Mouse (Mus musculus) MEL (cell line): Measurements from ENCODE around the gene Nmrk1.

ENCODE experiments used
- CTCF ChIP-seq, 3 experiments: IDR thresholded peaks in 2 of 3; conservative IDR thresholded peaks in 1 of 3; 2 replicates each; pipeline ENCODE4 v1.5.1; 2011 to 2012; ENCODE audit warnings: low read length in 3 of 3, low read depth in 2 of 3, mild to moderate bottlenecking in 2 of 3, improper control_type of control experiment in 1 of 3, inconsistent platforms in 1 of 3, mixed read lengths in 1 of 3, moderate library complexity in 1 of 3; ENCODE audit not compliant: control insufficient read depth in 1 of 3, insufficient read depth in 1 of 3, poor library complexity in 1 of 3, severe bottlenecking in 1 of 3
- EP300 ChIP-seq, 2 experiments: IDR thresholded peaks; 2 replicates each; pipeline ENCODE4 v1.6.1; 2011; ENCODE audit warnings: improper control_type of control experiment in 2 of 2, low read length in 2 of 2, low read depth in 1 of 2, mild to moderate bottlenecking in 1 of 2
- MAZ ChIP-seq: IDR thresholded peaks from 2 replicates; pipeline ENCODE4 v1.6.1; 2012; ENCODE audit warnings: low read depth, mild to moderate bottlenecking, inconsistent platforms, low read length, improper control_type of control experiment
- POLR2A ChIP-seq, 2 experiments: IDR thresholded peaks; 2 replicates each; pipeline ENCODE4 v1.6.1; 2011 to 2012; ENCODE audit warnings: low read length in 2 of 2, mild to moderate bottlenecking in 2 of 2, control low read depth in 1 of 2, improper control_type of control experiment in 1 of 2, low read depth in 1 of 2, moderate library complexity in 1 of 2; ENCODE audit not compliant: control insufficient read depth in 1 of 2, insufficient read depth in 1 of 2, poor library complexity in 1 of 2
- POLR2AphosphoS2 ChIP-seq: IDR thresholded peaks from 2 replicates; pipeline ENCODE4 v1.6.1; 2011; ENCODE audit warnings: low read length, improper control_type of control experiment
- RCOR1 ChIP-seq: IDR thresholded peaks from 2 replicates; pipeline ENCODE4 v1.6.1; 2012; ENCODE audit warnings: low read depth, mild to moderate bottlenecking, inconsistent platforms, low read length, improper control_type of control experiment
- SMC3 ChIP-seq: IDR thresholded peaks from 2 replicates; pipeline ENCODE4 v1.6.1; 2011; ENCODE audit warnings: low read depth, low read length, improper control_type of control experiment
- USF1 ChIP-seq: IDR thresholded peaks from 2 replicates; pipeline ENCODE4 v1.6.1; 2014; ENCODE audit warnings: low read depth, mild to moderate bottlenecking, inconsistent platforms, low read length, improper control_type of control experiment, moderate library complexity

DNA sequence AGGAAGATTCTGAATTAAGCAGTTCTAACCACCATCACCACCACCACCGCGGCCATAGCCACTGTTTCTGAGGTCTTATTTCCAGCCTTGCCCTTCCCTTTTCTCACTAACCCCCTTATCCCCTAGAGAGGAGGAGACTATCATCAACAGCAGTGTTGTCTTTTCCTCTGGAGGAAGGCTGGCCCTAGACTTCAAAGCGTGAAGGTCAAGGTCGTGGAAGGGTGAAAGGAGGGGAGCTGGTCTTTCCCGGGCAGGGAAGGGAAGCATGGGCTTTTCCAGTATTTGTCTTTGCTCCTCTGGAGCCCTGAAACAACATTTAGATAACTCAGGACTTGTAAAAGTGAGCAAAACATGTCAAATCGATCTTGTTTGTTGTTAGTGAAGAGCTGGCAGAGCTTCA, 22.8 kb upstream of the Nmrk1 start:
- no peak for TF ChIP-seq EP300 (IDR thresholded peaks at IDR 0.05; ENCODE audit: low read depth in 1 of 2, low read length in 2 of 2)
- TF ChIP-seq POLR2A (IDR thresholded peaks at IDR 0.05; ENCODE audit: control insufficient read depth in 1 of 2, insufficient read depth in 1 of 2, low read depth in 1 of 2, low read length in 2 of 2, poor library complexity in 1 of 2) = no peak
- TF ChIP-seq CTCF (IDR thresholded peaks at IDR 0.05 in 2 of 3, conservative IDR thresholded peaks at IDR 0.05 in 1 of 3; ENCODE audit: control insufficient read depth in 1 of 3, insufficient read depth in 1 of 3, low read depth in 2 of 3, low read length in 3 of 3, poor library complexity in 1 of 3, severe bottlenecking in 1 of 3) = no peak
- TF ChIP-seq RCOR1 = no peak
- TF ChIP-seq POLR2AphosphoS2 = no peak
- no peak for TF ChIP-seq SMC3
- TF ChIP-seq USF1 = no peak
- no peak for TF ChIP-seq MAZ
